ENCODE assay signal across 8 mouse cellular contexts in the genomic region with DNA sequence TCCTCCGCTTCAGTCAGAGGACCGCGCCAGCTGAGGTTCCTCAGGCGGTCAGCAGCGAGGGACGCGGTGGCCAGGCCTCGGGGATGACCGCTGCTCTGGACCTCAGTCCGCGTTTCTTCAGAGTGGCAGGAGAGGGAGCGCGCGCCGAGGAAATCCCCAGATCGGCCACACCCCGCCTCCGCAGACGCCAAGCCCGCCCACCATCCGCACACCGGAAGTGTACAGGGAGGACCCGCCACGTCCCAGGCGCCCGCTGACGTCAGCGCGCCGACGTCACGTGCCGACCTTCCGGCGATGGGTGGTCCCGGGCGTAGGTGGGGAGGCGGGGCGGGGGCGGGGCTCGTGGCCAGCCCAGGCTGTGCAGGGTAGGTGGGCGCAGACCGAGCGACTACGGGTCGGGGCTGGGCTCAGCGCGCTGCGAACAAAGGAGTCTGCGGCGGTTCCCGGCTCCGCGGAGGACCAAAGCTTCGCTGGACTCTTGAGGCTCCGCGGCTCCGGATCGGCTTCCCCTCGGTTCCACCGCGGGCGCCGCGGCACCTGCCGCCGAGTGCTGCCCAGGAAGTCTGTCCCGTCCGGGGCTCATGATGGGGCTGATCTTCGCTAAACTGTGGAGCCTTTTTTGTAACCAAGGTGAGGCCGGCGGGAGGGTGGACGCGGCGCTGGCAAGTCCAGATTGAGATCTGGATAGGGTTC. TPM values are rescaled to one million over a fixed set of nuclear protein-coding genes. Genes with fewer than 3 reads are reported as not detected.
A peak's percentile ranks its signal among the peaks of the same experiment; 100 is the strongest.
DNase-seq lines count a peak whose midpoint lies in the region; ATAC-seq and TF ChIP-seq lines count a peak whose summit lies in the region.

TSS of gene Nsun6 (minus strand) at position 125 of the 693 bp plus-strand sequence.

- H3K4me3 ChIP-seq in hindbrain, embryonic 10.5 days: peak within 1 kb of the TSS; percentile 85
- peak within 1 kb of the TSS; percentile 95 for H3K4me3 ChIP-seq in lung, embryonic 16.5 days (ENCODE audit: low read length)
- H3K4me3 ChIP-seq in thymus, adult 2 months (ENCODE audit: control insufficient read depth, insufficient read depth, low read length): peak within 1 kb of the TSS; percentile 81

- H3K9me3 ChIP-seq in hindbrain, embryonic 10.5 days: no peaks in the 10 kb centered on the region
- no peaks in the 10 kb centered on the region for H3K9me3 ChIP-seq in lung, embryonic 16.5 days (ENCODE audit: control insufficient read depth, low read length)

- H3K27me3 ChIP-seq in hindbrain, embryonic 10.5 days (ENCODE audit: insufficient read depth, poor library complexity, severe bottlenecking): no peaks in the 10 kb centered on the region
- H3K27me3 ChIP-seq in lung, embryonic 16.5 days (ENCODE audit: control insufficient read depth, insufficient read depth, low read depth, low read length): no peaks in the 10 kb centered on the region
- no peaks in the 10 kb centered on the region for H3K27me3 ChIP-seq in thymus, adult 2 months (ENCODE audit: control insufficient read depth, insufficient read depth, low read length)

- H3K9ac ChIP-seq in lung, embryonic 16.5 days (ENCODE audit: low read length): peak within 1 kb of the TSS; percentile 97

- peak; percentile 92 for ATAC-seq in frontal cortex, adult (ENCODE audit: low TSS enrichment)
- peak; percentile 99 for ATAC-seq in lung, embryonic 16.5 days (ENCODE audit: low read depth)

- peaks cover 17% of the 10 kb centered on the region for H3K36me3 ChIP-seq in hindbrain, embryonic 10.5 days
- H3K36me3 ChIP-seq in lung, embryonic 16.5 days (ENCODE audit: control insufficient read depth, insufficient read depth, low read length): no peaks in the 10 kb centered on the region
- no peaks in the 10 kb centered on the region for H3K36me3 ChIP-seq in thymus, adult 2 months (ENCODE audit: control insufficient read depth, insufficient read depth, low read length)

- H3K27ac ChIP-seq in hindbrain, embryonic 10.5 days: peak within 1 kb of the TSS; percentile 99
- H3K27ac ChIP-seq in lung, embryonic 16.5 days (ENCODE audit: low read length): peak within 1 kb of the TSS; percentile 95
- peak within 1 kb of the TSS; percentile 29; the same call in 1 of the 2 replicates for H3K27ac ChIP-seq in thymus, adult 2 months (ENCODE audit: control insufficient read depth, insufficient read depth, low read length)

- peaks cover 15% of the 10 kb centered on the region for H3K4me1 ChIP-seq in hindbrain, embryonic 10.5 days (replicated peaks)
- peaks cover 11% of the 10 kb centered on the region for H3K4me1 ChIP-seq in lung, embryonic 16.5 days (replicated peaks; ENCODE audit: control insufficient read depth, insufficient read depth, low read length)
- peaks cover 4% of the 10 kb centered on the region for H3K4me1 ChIP-seq in thymus, adult 2 months (replicated peaks; ENCODE audit: control insufficient read depth, insufficient read depth, low read length)

- DNase-seq in Muller cell, postnatal 12 days (ENCODE audit: inconsistent ontology term): peak; percentile 99
- peak; percentile 94 for DNase-seq in cerebellum, adult 9-10 months
- DNase-seq in hindbrain, embryonic 10.5 days (ENCODE audit: low spot score): peak; percentile 99
- DNase-seq in layer of hippocampus, adult 9-11 months: peak; percentile 97
- DNase-seq in ovary, adult 18-20 months (ENCODE audit: low spot score): peak; percentile 96
- peak; percentile 96 for DNase-seq in thymus, adult 2 months

- TF ChIP-seq CTCF in thymus, adult 2 months (IDR thresholded peaks at IDR 0.05; ENCODE audit: borderline replicate concordance, control insufficient read depth, extremely low read depth, insufficient read depth, low read length, poor library complexity): 0 out of 2 replicates have a peak, but pooled peaks have one; percentile 10

- peak within 1 kb of the TSS; percentile 72 for H3K4me2 ChIP-seq in lung, embryonic 16.5 days (ENCODE audit: low read depth, low read length)

- peak; percentile 73 for TF ChIP-seq POLR2A in thymus, adult 2 months (IDR thresholded peaks at IDR 0.05; ENCODE audit: control insufficient read depth, extremely low read depth, insufficient read depth, low read length, poor library complexity)

- under 1% methylated on average over 75 of the region's 75 CpGs for WGBS in hindbrain, embryonic 10.5 days
- WGBS in lung, embryonic 16.5 days: under 1% methylated on average over 68 of the region's 75 CpGs
- under 1% methylated on average over 75 of the region's 75 CpGs for WGBS in thymus, adult 2 months

RNA-seq across cellular contexts. Expression of gene Nsun6, which starts in this region (rescaled TPM):
- 12.8 and 14.7 TPM in 2 replicates for polyA plus RNA-seq in hindbrain, embryonic 10.5 days (2016; fragmentation: Nextera tagmentation; extraction: Ambion mirVana)
- 14.8 and 15.2 TPM in 2 replicates for polyA plus RNA-seq in lung, embryonic 16.5 days (2015; fragmentation: Nextera tagmentation; extraction: Ambion mirVana)
- 2.4 and 2.8 TPM in 2 replicates for polyA plus RNA-seq in thymus, adult 2 months (2012; rRNA removed)

Comparison
In these comparisons a context has a peak if more than half of its experiments do, and no peak if none do; other contexts are left out.
1. Peak in every context shown above with its lines: DNase-seq, ATAC-seq, H3K4me3 ChIP-seq and H3K27ac ChIP-seq.
2. H3K27ac ChIP-seq: peak in every context shown above with its lines; median percentile 99 in hindbrain, embryonic 10.5 days; 95 in lung, embryonic 16.5 days; 29 in thymus, adult 2 months.